Mouse (Mus musculus) hindbrain, embryonic 14.5 days (tissue): ENCODE measurements around the gene Rarb. TPM values are rescaled to one million over a fixed set of nuclear protein-coding genes. Genes with fewer than 3 reads are reported as not detected.

Experiments
- ATAC-seq: fragments of 200-750 bp; cut with Nextera tagmentation; 2 replicates; pipeline ENCODE4 v1.8.0; 2017; ENCODE audit warnings: moderate number of reproducible peaks, mild to moderate bottlenecking, moderate TSS enrichment, moderate library complexity; ENCODE audit not compliant: low FRiP score
- DNase-seq: peaks from one replicate; pipeline ENCODE4 v3.0.0-alpha.2; 2015; ENCODE audit warnings: low spot score
- H3K27ac ChIP-seq: fragments of 300-500 bp; sonication (generic); 2 replicates; pipeline ENCODE4 v1.5.1; 2014; ENCODE audit warnings: mild to moderate bottlenecking, moderate library complexity
- H3K27me3 ChIP-seq: fragments of 300-500 bp; sonication (generic); 2 replicates; pipeline ENCODE4 v1.6.1; 2014; ENCODE audit warnings: mild to moderate bottlenecking, low read length, mixed read lengths; ENCODE audit not compliant: control insufficient read depth, insufficient read depth
- H3K36me3 ChIP-seq: fragments of 300-500 bp; sonication (generic); replicated peaks from 2 replicates; pipeline ENCODE4 v1.6.1; 2014; ENCODE audit not compliant: control insufficient read depth, insufficient read depth
- H3K4me1 ChIP-seq: fragments of 300-500 bp; sonication (generic); replicated peaks from 2 replicates; pipeline ENCODE4 v1.6.1; 2014; ENCODE audit warnings: antibody characterized with exemption, low read length, mixed read lengths; ENCODE audit not compliant: control insufficient read depth, insufficient read depth
- H3K4me2 ChIP-seq: fragments of 300-500 bp; sonication (generic); replicated peaks from 2 replicates; pipeline ENCODE4 v1.6.1; 2014; ENCODE audit warnings: mild to moderate bottlenecking, moderate library complexity
- H3K4me3 ChIP-seq: fragments of 300-500 bp; sonication (generic); replicated peaks from 2 replicates; pipeline ENCODE4 v1.5.1; 2014; ENCODE audit warnings: mild to moderate bottlenecking, low read length
- H3K9ac ChIP-seq: fragments of 300-500 bp; sonication (generic); 2 replicates; pipeline ENCODE4 v1.6.1; 2014
- H3K9me3 ChIP-seq: fragments of 300-500 bp; sonication (generic); 2 replicates; pipeline ENCODE4 v1.6.1; 2016; ENCODE audit warnings: low read length; ENCODE audit not compliant: control insufficient read depth
- WGBS: fragments of 180-500 bp; shearing (Covaris S2); extraction: QIAGEN DNeasy Blood & Tissue Kit; methylation state at CpG from one replicate; pipeline ENCODE4 v1.1.7; 2014; 5-methylcytosine and 5-hydroxymethylcytosine counted together
- polyA plus RNA-seq: library from polyadenylated mRNA; unstranded; fragments of >200 nt; fragmentation: Nextera tagmentation; extraction: Ambion mirVana; gene quantifications from 2 replicates; pipeline ENCODE4 v1.2.1, GENCODE M21; 2014

Gene Rarb
- polyA plus RNA-seq, 1 experiment from 2014 or later, result 28.1 TPM

- H3K9ac ChIP-seq, result no peak overlapping the region
- H3K9me3 ChIP-seq, result no peaks in the 10 kb centered on the region
- DNase-seq (no peak), ATAC-seq (no peak)
- H3K4me2 ChIP-seq, result no peak overlapping the region
- H3K36me3 ChIP-seq, result no peaks in the 10 kb centered on the region
- H3K27me3 ChIP-seq, result no peaks in the 10 kb centered on the region
- H3K4me3 ChIP-seq, result no peak overlapping the region
- WGBS, result 94% methylated on average over 1 of the region's 1 CpGs
- peaks cover 9% of the 10 kb centered on the region for H3K4me1 ChIP-seq
- no peak overlapping the region for H3K27ac ChIP-seq
These were observed 80.4 kb downstream of the Rarb start for GRCm38 (mm10) chr14:16738538-16738937.

DNA sequence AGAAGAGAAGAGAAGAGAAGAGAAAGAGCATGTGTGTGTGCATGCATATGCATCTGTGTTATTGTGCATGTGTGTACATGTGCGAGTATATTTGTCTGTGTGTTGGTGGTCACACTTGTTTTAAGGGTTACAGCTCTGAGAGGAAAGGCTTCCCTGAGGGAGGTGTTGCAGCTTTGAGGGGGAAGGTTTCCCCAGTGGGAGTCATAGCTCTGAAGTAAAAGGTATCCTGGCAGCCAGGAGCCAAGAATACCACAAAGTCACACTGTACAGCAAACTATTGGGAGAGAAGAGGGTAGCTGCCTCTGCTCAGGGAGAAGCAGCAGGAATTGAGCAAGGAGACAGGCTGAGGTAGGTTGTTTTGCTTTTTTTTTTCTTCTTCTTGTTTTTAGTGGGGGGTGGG lies 81.2 kb downstream of the Rarb start:
- Histone ChIP-seq H3K9me3 (no peaks in the 10 kb centered on the region), H3K4me2 (no peak overlapping the region), H3K9ac (no peak overlapping the region), H3K4me3 (no peak overlapping the region), H3K36me3 (no peaks in the 10 kb centered on the region), H3K27me3 (no peaks in the 10 kb centered on the region), H3K4me1 (peaks cover 16% of the 10 kb centered on the region), H3K27ac (no peak overlapping the region)
- ATAC-seq (no peak), DNase-seq (no peak)
- 100% methylated on average over 1 of the region's 1 CpGs for WGBS

GRCm38 (mm10) chr14:16735331-16736012 lies 83.5 kb downstream of the Rarb start:
- Histone ChIP-seq H3K27me3 (no peaks in the 10 kb centered on the region), H3K4me2 (no peak overlapping the region), H3K27ac (no peak overlapping the region), H3K9ac (no peak overlapping the region), H3K4me1 (peaks cover 16% of the 10 kb centered on the region), H3K36me3 (no peaks in the 10 kb centered on the region), H3K4me3 (no peak overlapping the region), H3K9me3 (no peaks in the 10 kb centered on the region)
- no peak for ATAC-seq
- WGBS, result 36% methylated on average over 4 of the region's 4 CpGs
- no peak for DNase-seq

GRCm38 (mm10) chr14:16733595-16734298 lies 85.2 kb downstream of the Rarb start:
- H3K4me2 ChIP-seq, result 0 out of 2 replicates have a peak overlapping the region, but pooled peaks have one; percentile 8
- 10% methylated on average over 9 of the region's 9 CpGs for WGBS
- no peaks in the 10 kb centered on the region for H3K27me3 ChIP-seq
- peaks cover 16% of the 10 kb centered on the region for H3K4me1 ChIP-seq
- H3K9ac ChIP-seq, result no peak overlapping the region; the same call in 1 of the 2 replicates
- H3K27ac ChIP-seq, result 0 out of 2 replicates have a peak overlapping the region, but pooled peaks have one; percentile 21
- ATAC-seq (peak; percentile 85; the same call in 1 of the 2 replicates), DNase-seq (peak; percentile 66)
- no peaks in the 10 kb centered on the region for H3K9me3 ChIP-seq
- H3K4me3 ChIP-seq, result no peak overlapping the region
- H3K36me3 ChIP-seq, result no peaks in the 10 kb centered on the region

GRCm38 (mm10) chr14:16732054-16732453 lies 86.9 kb downstream of the Rarb start:
- Histone ChIP-seq H3K4me2 (no peak overlapping the region), H3K4me3 (no peak overlapping the region), H3K9ac (no peak overlapping the region), H3K36me3 (no peaks in the 10 kb centered on the region), H3K27me3 (no peaks in the 10 kb centered on the region), H3K27ac (no peak overlapping the region), H3K4me1 (peaks cover 16% of the 10 kb centered on the region), H3K9me3 (no peaks in the 10 kb centered on the region)
- no peak for ATAC-seq
- no peak for DNase-seq
- WGBS, result 32% methylated on average over 2 of the region's 2 CpGs

GRCm38 (mm10) chr14:16728175-16728838 lies 90.6 kb downstream of the Rarb start:
- Histone ChIP-seq H3K36me3 (no peaks in the 10 kb centered on the region), H3K9ac (no peak overlapping the region), H3K27ac (no peak overlapping the region), H3K4me3 (no peak overlapping the region), H3K9me3 (no peaks in the 10 kb centered on the region), H3K4me1 (peaks cover 5% of the 10 kb centered on the region; the same call in 1 of the 2 replicates), H3K27me3 (no peaks in the 10 kb centered on the region), H3K4me2 (no peak overlapping the region)
- WGBS, result 92% methylated on average over 2 of the region's 2 CpGs
- ATAC-seq (no peak), DNase-seq (no peak)

GRCm38 (mm10) chr14:16723991-16724390 lies 95.0 kb downstream of the Rarb start:
- Histone ChIP-seq H3K27me3 (no peaks in the 10 kb centered on the region), H3K4me2 (no peak overlapping the region), H3K9me3 (no peaks in the 10 kb centered on the region), H3K36me3 (no peaks in the 10 kb centered on the region), H3K27ac (no peak overlapping the region), H3K4me1 (no peaks in the 10 kb centered on the region), H3K4me3 (no peak overlapping the region), H3K9ac (no peak overlapping the region)
- ATAC-seq (no peak), DNase-seq (no peak)
- WGBS, result 90% methylated on average over 15 of the region's 15 CpGs

DNA sequence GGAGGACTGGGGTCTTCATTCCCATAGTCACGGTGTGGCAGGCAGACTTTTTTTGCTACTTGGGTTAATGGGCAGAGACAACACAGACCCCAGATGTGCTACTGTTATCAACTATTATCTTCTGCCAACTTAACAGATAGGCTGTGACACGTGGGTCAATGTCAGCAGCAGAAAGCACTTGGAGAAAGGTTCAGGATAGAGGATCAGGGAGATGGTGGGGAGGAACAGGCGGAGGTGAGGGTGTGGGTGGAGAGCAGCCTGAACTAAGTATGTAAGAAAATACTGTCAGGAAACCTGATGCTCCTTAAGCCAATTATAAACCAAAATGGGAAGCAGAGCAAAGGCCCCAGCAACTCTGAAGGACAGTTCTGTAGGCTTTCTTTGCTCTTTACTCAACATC lies 101.1 kb downstream of the Rarb start:
- Histone ChIP-seq H3K27ac (no peak overlapping the region), H3K9ac (no peak overlapping the region), H3K36me3 (no peaks in the 10 kb centered on the region), H3K9me3 (no peaks in the 10 kb centered on the region), H3K4me2 (no peak overlapping the region), H3K4me3 (no peak overlapping the region), H3K4me1 (no peaks in the 10 kb centered on the region; the same call in 1 of the 2 replicates), H3K27me3 (no peaks in the 10 kb centered on the region)
- 81% methylated on average over 3 of the region's 3 CpGs for WGBS
- DNase-seq (no peak), ATAC-seq (no peak)

- ATAC-seq (peak; percentile 43; the same call in 1 of the 2 replicates), DNase-seq (no peak)
- Histone ChIP-seq H3K27me3 (no peaks in the 10 kb centered on the region), H3K9ac (no peak overlapping the region), H3K4me3 (no peak overlapping the region), H3K27ac (0 out of 2 replicates have a peak overlapping the region, but pooled peaks have one; percentile 17), H3K4me1 (no peaks in the 10 kb centered on the region; the same call in 1 of the 2 replicates), H3K4me2 (no peak overlapping the region), H3K36me3 (no peaks in the 10 kb centered on the region), H3K9me3 (no peaks in the 10 kb centered on the region)
- WGBS, result 49% methylated on average over 9 of the region's 9 CpGs
These were observed 104.5 kb downstream of the Rarb start for GRCm38 (mm10) chr14:16714344-16714955.
